Mouse (Mus musculus) C2C12 (cell line): ENCODE results near the gene Fsip1. TPM values are rescaled to one million over a fixed set of nuclear protein-coding genes. Genes with fewer than 3 reads are reported as not detected.
"Not testable (repeated sequence)": the region's sequence is repeated elsewhere in the genome, so short reads cannot be mapped to it uniquely, and the experiment has no call there.

ENCODE experiments used
- H3K27me3 ChIP-seq: one replicate; pipeline ENCODE4 v1.6.1; 2011; ENCODE audit not compliant: control insufficient read depth, insufficient read depth, insufficient read length
- H3K36me3 ChIP-seq: one replicate; pipeline ENCODE4 v1.6.1; 2011; ENCODE audit not compliant: control insufficient read depth, insufficient read depth
- H3K4me3 ChIP-seq: one replicate; pipeline ENCODE4 v1.5.1; 2011; ENCODE audit warnings: mild to moderate bottlenecking, control low read depth; ENCODE audit not compliant: poor library complexity, insufficient read depth, severe bottlenecking
- H3K79me2 ChIP-seq: one replicate; pipeline ENCODE4 v1.6.1; 2011; ENCODE audit not compliant: control insufficient read depth, insufficient read depth
- H3K79me3 ChIP-seq: one replicate; pipeline ENCODE4 v1.6.1; 2011; ENCODE audit warnings: low read depth, control low read depth
- H3ac ChIP-seq: one replicate; pipeline ENCODE3; 2011; ENCODE audit warnings: low read depth; ENCODE audit not compliant: control insufficient read depth, insufficient read length
- CEBPB ChIP-seq: IDR thresholded peaks from one replicate; pipeline ENCODE4 v1.6.1; 2011; ENCODE audit warnings: low read depth, mild to moderate bottlenecking, control low read depth, moderate library complexity
- CTCF ChIP-seq: IDR thresholded peaks from one replicate; pipeline ENCODE4 v1.5.1; 2011; ENCODE audit not compliant: control insufficient read depth, insufficient read depth, insufficient read length
- FOSL1 ChIP-seq: IDR thresholded peaks from one replicate; pipeline ENCODE4 v1.8.0; 2011; ENCODE audit warnings: mild to moderate bottlenecking, low read length; ENCODE audit not compliant: poor library complexity, insufficient read depth, severe bottlenecking
- MAX ChIP-seq: IDR thresholded peaks from one replicate; pipeline ENCODE4 v1.6.1; 2011; ENCODE audit warnings: mild to moderate bottlenecking, control low read depth
- MYOD1 ChIP-seq: IDR thresholded peaks from one replicate; pipeline ENCODE4 v1.6.1; 2011; ENCODE audit warnings: low read depth; ENCODE audit not compliant: control insufficient read depth, insufficient read length
- MYOG ChIP-seq: IDR thresholded peaks from one replicate; pipeline ENCODE4 v1.6.1; 2011; ENCODE audit not compliant: control insufficient read depth, insufficient read length; ENCODE audit errors: extremely low read depth
- USF1 ChIP-seq: IDR thresholded peaks from one replicate; pipeline ENCODE4 v1.6.1; 2011; ENCODE audit warnings: low read depth, mild to moderate bottlenecking, control low read depth, moderate library complexity
- polyA plus RNA-seq: library from polyadenylated mRNA; unstranded; fragments of >200 nt; fragmentation: generic; extraction: Trizol; gene quantifications from one replicate; pipeline ENCODE4 v1.2.1, GENCODE M21; 2012; ENCODE audit warnings: missing spikeins

Gene Fsip1
- polyA plus RNA-seq, 1 experiment, result 0.09 TPM

DNA sequence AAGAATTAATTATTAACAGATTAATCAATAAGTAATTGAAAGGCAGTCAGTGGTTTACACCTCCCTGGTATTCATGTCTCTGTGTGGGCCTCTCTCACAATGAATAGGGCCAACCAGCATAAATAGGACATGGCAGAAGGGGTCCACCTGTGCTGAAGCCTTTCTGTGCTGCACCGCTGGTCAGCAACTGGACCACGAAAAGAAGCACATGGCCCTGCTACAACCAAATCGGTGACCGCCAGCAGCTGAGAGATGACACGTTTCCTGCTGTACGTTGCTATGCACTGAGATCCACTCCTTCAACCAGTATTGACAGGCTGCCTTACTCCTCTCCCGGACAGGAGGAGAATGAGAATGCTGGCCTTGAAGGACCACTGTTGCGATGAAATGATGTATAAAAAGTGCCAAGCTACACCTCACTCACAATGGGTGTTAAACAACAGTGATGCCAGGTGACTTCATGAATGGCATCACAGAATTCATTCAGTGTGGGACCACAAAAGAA is 44.3 kb upstream of the Fsip1 start:
- H3K36me3 ChIP-seq, result no peaks in the 10 kb centered on the region
- no peak for TF ChIP-seq MYOD1
- TF ChIP-seq CTCF, result no peak
- no peak for TF ChIP-seq CEBPB
- no peak for TF ChIP-seq FOSL1
- no peak for TF ChIP-seq USF1
- no peak for TF ChIP-seq MAX
- TF ChIP-seq MYOG, result no peak
- no peak overlapping the region for H3ac ChIP-seq
- no peaks in the 10 kb centered on the region for H3K27me3 ChIP-seq
- no peak overlapping the region for H3K4me3 ChIP-seq
- H3K79me3 ChIP-seq, result no peaks in the 10 kb centered on the region
- no peaks in the 10 kb centered on the region for H3K79me2 ChIP-seq

DNA sequence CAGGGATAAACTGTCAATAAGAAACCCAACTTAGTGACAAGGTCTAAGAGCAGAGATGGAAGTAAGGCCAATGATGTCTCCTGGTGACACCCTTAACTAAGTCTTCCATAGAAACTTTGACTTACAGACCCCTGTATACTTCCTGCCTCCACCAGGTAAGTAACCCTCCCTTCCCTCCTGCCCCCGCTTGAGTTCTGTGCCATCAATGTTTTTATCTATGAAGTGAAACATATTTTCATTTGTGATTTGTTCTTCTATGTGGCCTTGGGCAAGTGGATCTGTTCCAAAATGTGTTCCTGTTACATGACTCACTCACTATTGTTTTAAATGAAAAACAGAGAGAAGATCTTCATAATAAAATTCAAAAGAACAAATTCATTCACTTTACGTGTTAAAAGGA is 43.2 kb upstream of the Fsip1 start:
- no peaks in the 10 kb centered on the region for H3K27me3 ChIP-seq

DNA sequence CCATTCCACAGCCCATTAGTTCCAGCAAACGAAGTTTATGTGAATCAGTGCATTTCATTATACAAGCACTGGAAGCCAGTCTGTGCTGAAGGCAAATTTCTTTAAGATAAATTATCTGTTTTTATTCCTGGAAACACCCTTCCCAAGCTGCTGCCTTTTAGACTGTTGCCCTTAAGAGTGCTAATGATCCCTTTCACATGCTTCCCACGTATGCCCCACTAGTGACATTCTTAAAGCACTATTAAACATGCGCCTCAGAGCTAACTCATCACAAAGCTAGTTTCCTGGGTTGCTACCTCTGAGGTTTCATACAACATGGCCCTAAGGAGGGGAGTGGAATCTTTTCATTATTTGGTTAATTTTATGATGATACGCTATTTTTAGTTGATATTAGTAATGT is 41.8 kb upstream of the Fsip1 start:
- H3K4me3 ChIP-seq, result no peak overlapping the region
- no peaks in the 10 kb centered on the region for H3K36me3 ChIP-seq
- no peak for TF ChIP-seq MYOD1
- no peak for TF ChIP-seq MAX
- TF ChIP-seq FOSL1, result no peak
- no peak overlapping the region for H3ac ChIP-seq
- no peaks in the 10 kb centered on the region for H3K27me3 ChIP-seq
- no peaks in the 10 kb centered on the region for H3K79me3 ChIP-seq
- H3K79me2 ChIP-seq, result no peaks in the 10 kb centered on the region

More for the DNA sequence above, 43.2 kb upstream of the Fsip1 start:
- no peak for TF ChIP-seq MAX
- TF ChIP-seq CTCF, result no peak
- TF ChIP-seq MYOG, result no peak
- TF ChIP-seq MYOD1, result no peak
- no peak for TF ChIP-seq CEBPB
- TF ChIP-seq FOSL1, result no peak
- no peak for TF ChIP-seq USF1
- no peak overlapping the region for H3K4me3 ChIP-seq
- no peaks in the 10 kb centered on the region for H3K79me3 ChIP-seq
- no peaks in the 10 kb centered on the region for H3K79me2 ChIP-seq
- no peak overlapping the region for H3ac ChIP-seq
- no peaks in the 10 kb centered on the region for H3K36me3 ChIP-seq

DNA sequence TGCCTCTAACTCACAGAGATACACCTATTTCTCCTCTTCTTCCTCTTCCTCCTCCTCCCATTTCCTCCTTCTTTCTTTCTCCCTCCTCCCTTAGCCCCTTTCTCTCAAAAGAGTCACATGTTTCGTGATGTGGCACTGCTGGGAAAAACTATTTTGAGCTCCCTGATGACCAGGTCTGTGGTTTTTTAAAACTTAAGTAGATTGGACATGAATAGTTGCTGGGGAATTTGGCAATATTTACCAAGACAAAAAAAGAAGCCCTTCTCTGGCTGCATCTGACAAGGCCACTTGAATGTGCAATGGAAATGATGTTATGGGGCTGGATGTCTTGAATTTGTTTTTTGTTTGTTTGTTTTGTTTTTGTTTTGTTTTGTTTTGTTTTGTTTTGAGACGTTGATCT is 41.2 kb upstream of the Fsip1 start:
- Histone ChIP-seq H3K79me2 (no peaks in the 10 kb centered on the region), H3K4me3 (no peak overlapping the region), H3K79me3 (no peaks in the 10 kb centered on the region), H3ac (no peak overlapping the region), H3K27me3 (no peaks in the 10 kb centered on the region), H3K36me3 (no peaks in the 10 kb centered on the region)
- TF ChIP-seq CEBPB, result no peak
- TF ChIP-seq CTCF, result no peak
- no peak for TF ChIP-seq MAX
- TF ChIP-seq USF1, result no peak
- TF ChIP-seq FOSL1, result no peak
- no peak for TF ChIP-seq MYOD1
- TF ChIP-seq MYOG, result no peak

DNA sequence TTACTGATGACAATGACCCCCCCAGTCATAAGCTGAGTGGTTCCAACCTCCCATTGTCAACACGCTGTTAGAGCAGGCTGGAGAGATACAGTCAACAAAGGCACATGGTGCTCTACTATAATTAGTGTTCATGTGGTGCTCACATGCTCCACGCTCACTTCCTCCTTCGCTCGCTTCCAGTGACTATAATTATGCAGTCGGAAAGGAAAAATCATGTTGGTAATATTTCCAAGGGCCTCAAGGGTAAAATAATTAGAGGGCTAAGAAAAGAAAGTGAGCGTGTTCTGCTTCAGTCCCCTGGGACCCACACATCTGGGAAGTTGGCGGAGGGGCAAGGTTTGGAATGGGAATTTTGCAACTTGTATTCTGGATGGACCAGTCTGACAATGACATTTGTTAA is 38.7 kb upstream of the Fsip1 start:
- TF ChIP-seq MYOD1 (no peak), CEBPB (no peak), MAX (no peak), FOSL1 (no peak), USF1 (no peak), MYOG (no peak), CTCF (no peak)
- Histone ChIP-seq H3K36me3 (no peaks in the 10 kb centered on the region), H3K79me3 (no peaks in the 10 kb centered on the region), H3K4me3 (no peak overlapping the region), H3K79me2 (no peaks in the 10 kb centered on the region), H3K27me3 (no peaks in the 10 kb centered on the region), H3ac (no peak overlapping the region)

DNA sequence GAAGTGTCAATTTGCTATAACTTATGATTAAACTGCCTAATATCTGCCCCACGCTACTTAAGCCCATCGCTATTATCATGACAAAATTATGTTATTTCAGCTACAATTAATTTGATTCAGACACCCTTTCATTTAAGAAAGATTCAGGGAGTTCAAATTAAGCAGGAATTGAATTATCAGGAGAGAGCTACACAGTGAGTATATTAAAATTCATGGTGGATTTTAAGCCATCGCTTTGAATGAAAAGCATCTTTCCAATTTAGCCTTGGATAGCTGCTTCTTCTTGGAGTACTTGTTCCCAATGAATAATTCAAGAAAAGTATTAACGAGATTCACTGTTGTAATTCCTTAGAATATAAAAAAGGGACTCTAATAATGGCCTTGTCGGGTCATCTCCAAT is 36.8 kb upstream of the Fsip1 start:
- Histone ChIP-seq H3K4me3 (no peak overlapping the region), H3K27me3 (no peaks in the 10 kb centered on the region)
- TF ChIP-seq USF1 (no peak), FOSL1 (no peak), MAX (no peak), MYOD1 (no peak), CTCF (no peak), CEBPB (no peak)

DNA sequence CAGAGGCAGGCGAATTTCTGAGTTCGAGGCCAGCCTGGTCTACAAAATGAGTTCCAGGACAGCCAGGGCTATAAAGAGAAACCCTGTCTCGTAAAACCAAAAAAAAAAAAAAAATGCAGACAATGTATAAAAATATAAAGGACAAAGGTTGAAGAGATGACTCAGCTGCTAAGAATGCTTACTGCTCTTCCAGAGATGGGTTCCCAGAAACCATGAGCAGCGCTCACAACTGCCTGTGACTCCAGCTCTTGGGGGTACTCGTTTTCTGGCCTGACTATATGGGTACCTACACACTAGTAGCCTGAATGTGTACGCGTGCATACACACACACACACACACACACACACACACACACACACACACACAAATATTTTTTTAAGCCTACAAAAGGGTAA is 32.3 kb upstream of the Fsip1 start:
- H3K79me2 ChIP-seq, result not testable (repeated sequence)

More for the DNA sequence above, 36.8 kb upstream of the Fsip1 start:
- Histone ChIP-seq H3ac (no peak overlapping the region), H3K36me3 (no peaks in the 10 kb centered on the region), H3K79me2 (no peaks in the 10 kb centered on the region), H3K79me3 (no peaks in the 10 kb centered on the region)

More for the DNA sequence above, 32.3 kb upstream of the Fsip1 start:
- not testable (repeated sequence) for H3K4me3 ChIP-seq, H3K27me3 ChIP-seq, H3K79me3 ChIP-seq, H3ac ChIP-seq, H3K36me3 ChIP-seq
